Mouse (Mus musculus) G1E (cell line): ENCODE results near the gene Gm10273. TPM values are rescaled to one million over a fixed set of nuclear protein-coding genes. Genes with fewer than 3 reads are reported as not detected.

Experiments used
- ATAC-seq: 2 replicates; pipeline ENCODE4 v1.8.0; 2016; ENCODE audit warnings: mild to moderate bottlenecking; ENCODE audit not compliant: insufficient number of reproducible peaks, poor library complexity, low FRiP score, severe bottlenecking; ENCODE audit errors: extremely low read depth
- DNase-seq: peaks from one replicate; pipeline ENCODE4 v3.0.0; 2012; ENCODE audit warnings: low spot score
- H3K27me3 ChIP-seq: 2 replicates; pipeline ENCODE4 v1.6.1; 2012; ENCODE audit warnings: mild to moderate bottlenecking, low read length, inconsistent platforms; ENCODE audit not compliant: insufficient read depth
- H3K36me3 ChIP-seq: replicated peaks from 2 replicates; pipeline ENCODE3; 2012; ENCODE audit warnings: mild to moderate bottlenecking, inconsistent platforms
- H3K4me1 ChIP-seq: 2 replicates; pipeline ENCODE4 v1.6.1; 2012; ENCODE audit warnings: low read depth, low read length, inconsistent platforms, mixed read lengths; ENCODE audit not compliant: insufficient read depth
- H3K4me3 ChIP-seq: 2 replicates; pipeline ENCODE4 v1.5.1; 2012; ENCODE audit warnings: low read depth, mild to moderate bottlenecking, inconsistent platforms, low read length, moderate library complexity, mixed read lengths
- H3K9me3 ChIP-seq: replicated peaks from 2 replicates; pipeline ENCODE4 v1.6.1; 2012; ENCODE audit warnings: inconsistent platforms
- CTCF ChIP-seq: IDR thresholded peaks from 2 replicates; pipeline ENCODE4 v1.5.1; 2012; ENCODE audit warnings: low read depth, low read length, inconsistent platforms, mixed read lengths
- GATA1 ChIP-seq: IDR thresholded peaks from 2 replicates; pipeline ENCODE4 v1.6.1; 2012; ENCODE audit warnings: borderline replicate concordance, low read length, inconsistent platforms, mixed read lengths
- GATA2 ChIP-seq: IDR thresholded peaks from 2 replicates; pipeline ENCODE4 v1.6.1; 2012; ENCODE audit warnings: low read depth, low read length, inconsistent platforms, borderline replicate concordance
- POLR2AphosphoS5 ChIP-seq: IDR thresholded peaks from 2 replicates; pipeline ENCODE4 v1.6.1; 2012; ENCODE audit warnings: low read depth, low read length, inconsistent platforms; ENCODE audit not compliant: insufficient replicate concordance
- TAL1 ChIP-seq: conservative IDR thresholded peaks from 2 replicates; pipeline ENCODE4 v1.6.1; 2012; ENCODE audit warnings: low read depth, low read length, inconsistent platforms, mixed read lengths
- polyA plus RNA-seq: library from polyadenylated mRNA; stranded (reverse); fragments of >175 nt; gene quantifications from 2 replicates; pipeline ENCODE4 v1.2.3, GENCODE M21; 2012
- total RNA-seq, 2 experiments: library from RNA; stranded (forward) in 1 of 2; stranded (reverse) in 1 of 2; fragments of 200-1000 nt in 1 of 2; fragments of >200 nt in 1 of 2; fragmentation: Nextera tagmentation in 1 of 2; gene quantifications; 2 replicates each; pipeline ENCODE4 v1.2.3; 2014 to 2017

Gene Gm10273
- total and polyA plus RNA-seq, 3 experiments = 0.47 to 111 (median 29.9) TPM

- TF ChIP-seq CTCF (no peak), GATA1 (no peak), POLR2AphosphoS5 (no peak), GATA2 (no peak), TAL1 (no peak)
- Histone ChIP-seq H3K4me3 (no peak overlapping the region), H3K36me3 (no peaks in the 10 kb centered on the region), H3K27me3 (peaks cover 6% of the 10 kb centered on the region; the same call in 1 of the 2 replicates), H3K9me3 (no peaks in the 10 kb centered on the region), H3K4me1 (peaks cover 5% of the 10 kb centered on the region; the same call in 1 of the 2 replicates)
- DNase-seq (no peak), ATAC-seq (no peak)
These were observed 34.2 kb downstream of the Gm10273 start for GRCm38 (mm10) chr10:59429448-59430135.

GRCm38 (mm10) chr10:59430701-59431218 lies 35.3 kb downstream of the Gm10273 start:
- DNase-seq (peak; percentile 5), ATAC-seq (peak; percentile 75)
- no peak overlapping the region for H3K4me3 ChIP-seq

GRCm38 (mm10) chr10:59435746-59436145 lies 40.3 kb downstream of the Gm10273 start:
- Histone ChIP-seq H3K4me3 (no peak overlapping the region), H3K27me3 (peaks cover 7% of the 10 kb centered on the region; the same call in 1 of the 2 replicates), H3K9me3 (no peaks in the 10 kb centered on the region), H3K4me1 (peaks cover 3% of the 10 kb centered on the region; the same call in 1 of the 2 replicates), H3K36me3 (no peaks in the 10 kb centered on the region)
- no peak for DNase-seq
- TF ChIP-seq TAL1 (no peak), GATA2 (no peak), POLR2AphosphoS5 (no peak), CTCF (no peak), GATA1 (no peak)
- no peak for ATAC-seq

More at GRCm38 (mm10) chr10:59430701-59431218, 35.3 kb downstream of the Gm10273 start:
- peaks cover 5% of the 10 kb centered on the region; the same call in 1 of the 2 replicates for H3K4me1 ChIP-seq
- H3K36me3 ChIP-seq = no peaks in the 10 kb centered on the region
- H3K27me3 ChIP-seq = peaks cover 6% of the 10 kb centered on the region; the same call in 1 of the 2 replicates
- H3K9me3 ChIP-seq = no peaks in the 10 kb centered on the region
- TF ChIP-seq CTCF (no peak), GATA2 (no peak), TAL1 (no peak), POLR2AphosphoS5 (no peak), GATA1 (no peak)

- TF ChIP-seq GATA2 (no peak), TAL1 (no peak), CTCF (no peak), POLR2AphosphoS5 (no peak)
- Histone ChIP-seq H3K4me1 (no peaks in the 10 kb centered on the region), H3K36me3 (no peaks in the 10 kb centered on the region), H3K4me3 (no peak overlapping the region), H3K9me3 (no peaks in the 10 kb centered on the region), H3K27me3 (peaks cover 7% of the 10 kb centered on the region; the same call in 1 of the 2 replicates)
- ATAC-seq = no peak
- DNase-seq = no peak
These were observed 43.2 kb downstream of the Gm10273 start for GRCm38 (mm10) chr10:59438651-59439050.

GRCm38 (mm10) chr10:59439508-59439931 lies 44.1 kb downstream of the Gm10273 start:
- ATAC-seq = no peak

GRCm38 (mm10) chr10:59440177-59440576 lies 44.7 kb downstream of the Gm10273 start:
- Histone ChIP-seq H3K27me3 (peaks cover 7% of the 10 kb centered on the region; the same call in 1 of the 2 replicates), H3K4me3 (no peak overlapping the region), H3K4me1 (no peaks in the 10 kb centered on the region), H3K9me3 (no peaks in the 10 kb centered on the region), H3K36me3 (no peaks in the 10 kb centered on the region)
- DNase-seq (no peak), ATAC-seq (no peak)
- no peak for TF ChIP-seq GATA2
- no peak for TF ChIP-seq TAL1
- TF ChIP-seq POLR2AphosphoS5 = no peak
- no peak for TF ChIP-seq CTCF
- TF ChIP-seq GATA1 = no peak

More at GRCm38 (mm10) chr10:59439508-59439931, 44.1 kb downstream of the Gm10273 start:
- H3K27me3 ChIP-seq = peaks cover 7% of the 10 kb centered on the region; the same call in 1 of the 2 replicates
- TF ChIP-seq CTCF (no peak), POLR2AphosphoS5 (no peak), TAL1 (no peak), GATA1 (no peak), GATA2 (no peak)
- no peaks in the 10 kb centered on the region for H3K36me3 ChIP-seq
- H3K9me3 ChIP-seq = no peaks in the 10 kb centered on the region
- no peaks in the 10 kb centered on the region for H3K4me1 ChIP-seq
- H3K4me3 ChIP-seq = no peak overlapping the region
- DNase-seq = no peak
